Mouse (Mus musculus) liver, embryonic 13.5 days (tissue): ENCODE measurements around the gene Elfn2. TPM values are rescaled to one million over a fixed set of nuclear protein-coding genes. Genes with fewer than 3 reads are reported as not detected.

Experiments
- ATAC-seq: fragments of 200-750 bp; cut with Nextera tagmentation; 2 replicates; pipeline ENCODE4 v1.8.0; 2017; ENCODE audit warnings: low read depth, mild to moderate bottlenecking, moderate number of reproducible peaks, moderate library complexity
- DNase-seq: peaks from one replicate; pipeline ENCODE4 v3.0.0; 2022
- H3K27ac ChIP-seq: fragments of 300-500 bp; sonication (generic); 2 replicates; pipeline ENCODE4 v1.5.1; 2015; ENCODE audit warnings: moderate library complexity, mild to moderate bottlenecking, inconsistent platforms
- H3K27me3 ChIP-seq: fragments of 300-500 bp; sonication (generic); 2 replicates; pipeline ENCODE4 v1.6.1; 2015; ENCODE audit warnings: mild to moderate bottlenecking, inconsistent platforms
- H3K36me3 ChIP-seq: fragments of 300-500 bp; sonication (generic); 2 replicates; pipeline ENCODE4 v1.6.1; 2015; ENCODE audit warnings: mild to moderate bottlenecking, inconsistent platforms
- H3K4me1 ChIP-seq: fragments of 300-500 bp; sonication (generic); replicated peaks from 2 replicates; pipeline ENCODE4 v1.6.1; 2015; ENCODE audit warnings: inconsistent platforms
- H3K4me2 ChIP-seq: fragments of 300-500 bp; sonication (generic); 2 replicates; pipeline ENCODE4 v1.6.1; 2015; ENCODE audit warnings: inconsistent platforms, mild to moderate bottlenecking, moderate library complexity
- H3K4me3 ChIP-seq: fragments of 300-500 bp; sonication (generic); replicated peaks from 2 replicates; pipeline ENCODE4 v1.5.1; 2015; ENCODE audit warnings: mild to moderate bottlenecking, inconsistent platforms
- H3K9ac ChIP-seq: fragments of 300-500 bp; sonication (generic); 2 replicates; pipeline ENCODE4 v1.6.1; 2015; ENCODE audit warnings: mild to moderate bottlenecking, inconsistent platforms
- H3K9me3 ChIP-seq: fragments of 300-500 bp; sonication (generic); replicated peaks from 2 replicates; pipeline ENCODE4 v1.6.1; 2016; ENCODE audit warnings: inconsistent platforms
- WGBS: fragments of 180-500 bp; shearing (Covaris S2); methylation state at CpG from one replicate; pipeline ENCODE4 v1.1.7; 2015; ENCODE audit not compliant: insufficient replicate concordance; 5-methylcytosine and 5-hydroxymethylcytosine counted together
- polyA plus RNA-seq: library from polyadenylated mRNA; unstranded; fragments of >200 nt; fragmentation: Nextera tagmentation; extraction: Ambion mirVana; gene quantifications from 2 replicates; pipeline ENCODE4 v1.2.1, GENCODE M21; 2015

Elfn2 gene
- polyA plus RNA-seq, 1 experiment from 2014 or later: 0.01 TPM

GRCm38 (mm10) chr15:78677708-78678107 is 40.9 kb downstream of the Elfn2 start:
- H3K36me3 ChIP-seq: no peaks in the 10 kb centered on the region
- no peaks in the 10 kb centered on the region for H3K4me1 ChIP-seq
- H3K9me3 ChIP-seq: no peaks in the 10 kb centered on the region
- WGBS: 44% methylated on average over 5 of the region's 5 CpGs
- no peak for DNase-seq
- H3K27ac ChIP-seq: no peak overlapping the region
- no peak overlapping the region for H3K9ac ChIP-seq
- H3K27me3 ChIP-seq: peaks cover 18% of the 10 kb centered on the region
- H3K4me2 ChIP-seq: no peak overlapping the region
- no peak for ATAC-seq
- H3K4me3 ChIP-seq: no peak overlapping the region

GRCm38 (mm10) chr15:78677015-78677414 is 41.6 kb downstream of the Elfn2 start:
- peaks cover 24% of the 10 kb centered on the region for H3K27me3 ChIP-seq
- no peak for DNase-seq

GRCm38 (mm10) chr15:78674912-78675412 is 43.6 kb downstream of the Elfn2 start:
- Histone ChIP-seq H3K4me2 (no peak overlapping the region), H3K9ac (no peak overlapping the region), H3K4me1 (no peaks in the 10 kb centered on the region), H3K27me3 (peaks cover 40% of the 10 kb centered on the region), H3K4me3 (no peak overlapping the region), H3K27ac (no peak overlapping the region), H3K9me3 (no peaks in the 10 kb centered on the region), H3K36me3 (no peaks in the 10 kb centered on the region)
- WGBS: 41% methylated on average over 6 of the region's 6 CpGs
- ATAC-seq (no peak), DNase-seq (no peak)

More at GRCm38 (mm10) chr15:78677015-78677414, 41.6 kb downstream of the Elfn2 start:
- 68% methylated on average over 9 of the region's 9 CpGs for WGBS
- no peak overlapping the region for H3K4me3 ChIP-seq
- no peaks in the 10 kb centered on the region for H3K4me1 ChIP-seq
- ATAC-seq: no peak
- H3K9ac ChIP-seq: no peak overlapping the region
- no peak overlapping the region for H3K27ac ChIP-seq
- no peak overlapping the region for H3K4me2 ChIP-seq
- H3K9me3 ChIP-seq: no peaks in the 10 kb centered on the region
- no peaks in the 10 kb centered on the region for H3K36me3 ChIP-seq

DNA sequence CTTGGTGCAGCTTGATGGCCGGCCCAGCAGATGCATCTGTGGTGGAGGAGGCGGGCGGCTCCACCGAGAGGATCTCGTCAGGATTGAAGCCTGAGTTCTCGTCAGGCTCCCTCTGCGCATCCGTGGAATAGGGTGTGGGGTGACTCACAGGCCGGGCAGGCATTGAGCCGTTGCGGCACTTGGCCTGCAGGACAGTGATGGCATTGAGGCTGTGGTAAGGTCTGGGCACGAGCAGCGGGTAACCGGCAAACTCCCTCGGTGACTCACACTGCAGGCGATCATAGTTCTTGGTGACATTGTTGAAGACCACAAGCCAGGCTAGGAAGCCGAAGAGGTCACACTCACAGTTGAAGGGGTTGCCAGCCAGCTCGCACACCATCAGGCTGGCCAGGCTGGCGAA is 45.1 kb downstream of the Elfn2 start:
- H3K4me1 ChIP-seq: no peaks in the 10 kb centered on the region
- 66% methylated on average over 19 of the region's 19 CpGs for WGBS
- no peak overlapping the region for H3K9ac ChIP-seq
- H3K4me2 ChIP-seq: no peak overlapping the region
- no peaks in the 10 kb centered on the region for H3K36me3 ChIP-seq
- DNase-seq (no peak), ATAC-seq (no peak)
- no peaks in the 10 kb centered on the region for H3K9me3 ChIP-seq
- peaks cover 40% of the 10 kb centered on the region for H3K27me3 ChIP-seq
- no peak overlapping the region for H3K27ac ChIP-seq
- H3K4me3 ChIP-seq: no peak overlapping the region

DNA sequence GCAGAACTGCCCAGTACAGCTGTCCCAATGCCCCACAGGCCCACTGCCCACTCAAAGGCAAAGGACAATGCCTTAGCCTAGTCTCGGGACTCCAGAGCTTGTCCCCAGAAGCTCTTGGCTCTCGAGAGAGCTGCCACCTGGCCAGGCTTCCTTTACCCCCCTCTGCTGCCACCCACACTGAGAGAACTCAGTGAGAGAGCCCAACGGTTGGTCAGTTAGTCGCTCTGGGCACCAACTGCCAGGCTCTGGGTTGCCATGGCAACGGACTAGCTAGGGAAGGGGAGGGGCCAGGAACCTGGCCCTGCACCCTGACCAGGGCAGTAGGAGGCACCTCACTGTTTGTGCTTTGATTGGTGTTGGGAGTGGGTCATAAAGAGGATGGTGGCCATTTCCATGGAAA is 48.2 kb downstream of the Elfn2 start:
- no peak for ATAC-seq
- H3K27ac ChIP-seq: no peak overlapping the region

GRCm38 (mm10) chr15:78669221-78669871 is 49.2 kb downstream of the Elfn2 start:
- H3K4me3 ChIP-seq: no peak overlapping the region
- H3K36me3 ChIP-seq: no peaks in the 10 kb centered on the region
- ATAC-seq (no peak), DNase-seq (no peak)
- H3K9ac ChIP-seq: no peak overlapping the region
- WGBS: 35% methylated on average over 10 of the region's 10 CpGs
- H3K27ac ChIP-seq: no peak overlapping the region
- H3K27me3 ChIP-seq: peaks cover 42% of the 10 kb centered on the region
- no peak overlapping the region for H3K4me2 ChIP-seq
- H3K9me3 ChIP-seq: no peaks in the 10 kb centered on the region
- no peaks in the 10 kb centered on the region for H3K4me1 ChIP-seq

More for the DNA sequence above, 48.2 kb downstream of the Elfn2 start:
- no peaks in the 10 kb centered on the region for H3K9me3 ChIP-seq
- no peaks in the 10 kb centered on the region for H3K4me1 ChIP-seq
- no peak overlapping the region for H3K4me3 ChIP-seq
- no peak overlapping the region for H3K4me2 ChIP-seq
- no peak overlapping the region for H3K9ac ChIP-seq
- DNase-seq: no peak
- H3K36me3 ChIP-seq: no peaks in the 10 kb centered on the region
- 37% methylated on average over 5 of the region's 5 CpGs for WGBS
- peaks cover 43% of the 10 kb centered on the region for H3K27me3 ChIP-seq

DNA sequence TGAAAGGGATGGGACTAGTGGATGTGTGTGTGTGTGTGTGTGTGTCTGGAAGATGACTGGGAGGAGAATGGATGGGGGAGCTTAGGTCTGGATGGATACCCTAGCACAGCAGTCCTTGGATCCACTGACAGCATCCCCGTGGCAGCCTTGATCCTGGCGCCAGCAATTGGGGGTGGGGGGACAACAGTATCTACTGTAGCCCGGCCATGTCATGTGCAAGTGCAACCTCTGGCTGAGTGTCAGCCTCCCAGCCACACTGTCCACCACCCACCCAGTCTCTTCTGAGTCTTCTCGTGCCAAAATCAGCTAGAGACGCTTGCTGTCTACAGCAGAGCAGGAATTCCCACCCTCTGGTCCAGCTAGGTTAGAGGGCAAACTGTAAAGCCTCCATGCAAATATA is 54.3 kb downstream of the Elfn2 start:
- Histone ChIP-seq H3K27me3 (0 out of 2 replicates have a peak, but pooled peaks cover 3% of the 10 kb centered on the region), H3K36me3 (no peaks in the 10 kb centered on the region), H3K9ac (no peak overlapping the region), H3K4me3 (no peak overlapping the region), H3K27ac (no peak overlapping the region), H3K9me3 (no peaks in the 10 kb centered on the region), H3K4me2 (no peak overlapping the region), H3K4me1 (no peaks in the 10 kb centered on the region)
- no peak for DNase-seq
- no peak for ATAC-seq
- 64% methylated on average over 5 of the region's 5 CpGs for WGBS

DNA sequence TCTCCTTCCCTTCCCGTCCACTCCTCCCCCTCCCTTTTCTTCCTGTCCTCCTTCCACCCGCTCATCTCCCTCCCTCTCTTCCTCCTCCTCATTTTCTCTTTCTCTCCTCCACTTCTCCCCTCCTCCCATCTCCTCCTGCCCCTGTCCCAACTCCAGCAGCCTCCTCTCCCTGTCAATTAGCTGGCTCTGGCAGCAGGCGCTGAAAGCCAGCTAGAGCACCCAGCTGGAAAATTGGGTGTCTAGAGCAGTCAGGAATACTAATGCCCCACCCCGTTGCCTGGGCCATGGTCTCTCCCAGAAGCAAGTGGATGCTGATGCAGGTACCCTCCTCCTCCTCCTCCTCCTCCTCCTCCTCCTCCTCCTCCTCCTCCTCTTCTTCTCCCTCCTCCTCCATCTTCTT is 67.4 kb downstream of the Elfn2 start:
- Histone ChIP-seq H3K4me2 (no peak overlapping the region), H3K27ac (no peak overlapping the region), H3K9ac (no peak overlapping the region), H3K27me3 (no peaks in the 10 kb centered on the region), H3K4me1 (no peaks in the 10 kb centered on the region), H3K9me3 (no peaks in the 10 kb centered on the region), H3K36me3 (no peaks in the 10 kb centered on the region), H3K4me3 (no peak overlapping the region)
- DNase-seq (no peak), ATAC-seq (no peak)
- WGBS: 42% methylated on average over 4 of the region's 4 CpGs

- 48% methylated on average over 4 of the region's 4 CpGs for WGBS
- Histone ChIP-seq H3K27ac (no peak overlapping the region), H3K9ac (no peak overlapping the region), H3K4me2 (no peak overlapping the region), H3K27me3 (peaks cover 9% of the 10 kb centered on the region; the same call in 1 of the 2 replicates), H3K4me3 (no peak overlapping the region), H3K9me3 (no peaks in the 10 kb centered on the region), H3K36me3 (no peaks in the 10 kb centered on the region), H3K4me1 (no peaks in the 10 kb centered on the region)
- no peak for DNase-seq
- no peak for ATAC-seq
Observed at GRCm38 (mm10) chr15:78647746-78648145, 70.8 kb downstream of the Elfn2 start.

GRCm38 (mm10) chr15:78644606-78645005 is 74.0 kb downstream of the Elfn2 start:
- peaks cover 15% of the 10 kb centered on the region; the same call in 1 of the 2 replicates for H3K27me3 ChIP-seq
- H3K4me2 ChIP-seq: no peak overlapping the region
- ATAC-seq: no peak
- no peak for DNase-seq
- H3K4me1 ChIP-seq: no peaks in the 10 kb centered on the region
- H3K36me3 ChIP-seq: no peaks in the 10 kb centered on the region
- H3K27ac ChIP-seq: no peak overlapping the region
- no peaks in the 10 kb centered on the region for H3K9me3 ChIP-seq
- no peak overlapping the region for H3K9ac ChIP-seq
- no peak overlapping the region for H3K4me3 ChIP-seq
- WGBS: 44% methylated on average over 8 of the region's 8 CpGs

DNA sequence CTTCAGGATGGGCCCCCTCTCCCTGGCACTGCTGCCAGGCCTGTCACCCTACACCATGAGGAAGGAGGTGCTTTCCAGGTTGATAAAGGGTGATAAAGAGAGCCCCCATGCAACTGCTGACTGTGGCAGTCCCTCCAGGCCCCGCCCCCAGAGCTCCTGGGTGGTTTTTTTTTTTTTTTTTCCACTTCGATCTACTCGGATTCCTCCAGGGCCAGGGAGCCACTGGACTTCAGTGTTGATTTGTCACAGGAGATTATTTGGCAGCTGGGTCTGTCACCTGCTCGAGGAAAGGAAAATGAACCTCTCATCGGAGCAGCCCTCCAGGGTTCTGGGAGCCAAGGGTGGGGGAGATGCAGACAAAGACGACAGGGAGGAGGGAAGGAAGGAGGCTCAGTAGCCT is 74.9 kb downstream of the Elfn2 start:
- ATAC-seq (no peak), DNase-seq (no peak)
- Histone ChIP-seq H3K4me1 (no peaks in the 10 kb centered on the region), H3K9ac (no peak overlapping the region), H3K4me2 (no peak overlapping the region), H3K9me3 (no peaks in the 10 kb centered on the region), H3K4me3 (no peak overlapping the region), H3K27me3 (peaks cover 21% of the 10 kb centered on the region; the same call in 1 of the 2 replicates), H3K36me3 (no peaks in the 10 kb centered on the region), H3K27ac (no peak overlapping the region)
- 27% methylated on average over 6 of the region's 6 CpGs for WGBS

DNA sequence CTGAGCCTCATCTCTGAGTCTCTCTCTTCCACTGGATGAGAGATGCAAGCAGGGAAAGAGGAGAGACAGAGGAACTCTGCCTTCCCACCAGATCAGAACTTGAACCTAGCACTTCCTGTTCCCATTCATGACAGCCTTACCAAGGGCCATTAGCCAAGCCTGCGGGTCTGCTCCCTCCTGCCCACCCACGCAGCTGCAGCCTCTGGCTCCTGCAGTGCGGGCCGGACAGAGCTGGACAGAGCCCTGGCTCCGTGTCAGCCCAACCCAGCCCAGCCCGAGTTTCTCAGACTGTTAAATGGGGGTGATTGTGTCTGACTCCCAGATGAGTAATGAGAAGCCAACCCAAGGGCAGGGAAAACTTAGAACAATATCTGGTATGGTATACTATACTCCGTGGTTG is 83.3 kb downstream of the Elfn2 start:
- H3K4me3 ChIP-seq: no peak overlapping the region
- no peak for DNase-seq
- H3K9ac ChIP-seq: no peak overlapping the region
- H3K27ac ChIP-seq: no peak overlapping the region
- no peaks in the 10 kb centered on the region for H3K36me3 ChIP-seq
- peaks cover 23% of the 10 kb centered on the region for H3K27me3 ChIP-seq
- no peaks in the 10 kb centered on the region for H3K9me3 ChIP-seq
- no peak for ATAC-seq
- WGBS: 39% methylated on average over 7 of the region's 7 CpGs
- no peak overlapping the region for H3K4me2 ChIP-seq
- H3K4me1 ChIP-seq: no peaks in the 10 kb centered on the region
